Mouse (Mus musculus) kidney, adult 2 months (tissue): ENCODE data around the gene Grb7. TPM values are rescaled to one million over a fixed set of nuclear protein-coding genes. Genes with fewer than 3 reads are reported as not detected.

Experiments used
- DNase-seq: peaks from one replicate; pipeline ENCODE4 v3.0.0; 2021
- H3K27ac ChIP-seq: fragments of 200-500 bp; 2 replicates; pipeline ENCODE4 v1.5.1; 2012; ENCODE audit warnings: low read depth, low read length, control low read depth, inconsistent platforms; ENCODE audit not compliant: insufficient read depth
- H3K27me3 ChIP-seq: fragments of 200-500 bp; replicated peaks from 2 replicates; pipeline ENCODE4 v1.6.1; 2012; ENCODE audit warnings: mild to moderate bottlenecking, moderate library complexity, low read length, inconsistent platforms; ENCODE audit not compliant: control insufficient read depth, insufficient read depth
- H3K36me3 ChIP-seq: fragments of 200-500 bp; 2 replicates; pipeline ENCODE4 v1.6.1; 2012; ENCODE audit warnings: mild to moderate bottlenecking, moderate library complexity, low read length, inconsistent platforms; ENCODE audit not compliant: control insufficient read depth, insufficient read depth
- H3K4me1 ChIP-seq: fragments of 200-500 bp; 2 replicates; pipeline ENCODE4 v1.6.1; 2011; ENCODE audit warnings: low read length; ENCODE audit not compliant: control insufficient read depth, insufficient read depth
- H3K4me3 ChIP-seq: fragments of 200-500 bp; 2 replicates; pipeline ENCODE4 v1.5.1; 2011; ENCODE audit warnings: mild to moderate bottlenecking, low read depth, low read length, control low read depth; ENCODE audit not compliant: insufficient read depth
- CTCF ChIP-seq: fragments of 200-500 bp; conservative IDR thresholded peaks from 2 replicates; pipeline ENCODE4 v1.5.1; 2011; ENCODE audit warnings: low read depth, mild to moderate bottlenecking, control low read depth, low read length, moderate library complexity, mixed read lengths; ENCODE audit not compliant: insufficient read depth, insufficient read length
- POLR2A ChIP-seq: fragments of 200-500 bp; IDR thresholded peaks from one replicate; pipeline ENCODE4 v1.6.1; 2011; ENCODE audit warnings: low read depth, low read length, control low read depth
- WGBS: fragments of 180-500 bp; shearing (Covaris S2); methylation state at CpG from one replicate; pipeline ENCODE4 v1.1.7; 2018; 5-methylcytosine and 5-hydroxymethylcytosine counted together
- polyA plus RNA-seq: library from polyadenylated mRNA; depleted of rRNA; stranded (reverse); fragments of >200 nt; gene quantifications from 2 replicates; pipeline ENCODE4 v1.2.3, GENCODE M21; 2012

Grb7 gene
- polyA plus RNA-seq, 1 experiment = 143 TPM

DNA sequence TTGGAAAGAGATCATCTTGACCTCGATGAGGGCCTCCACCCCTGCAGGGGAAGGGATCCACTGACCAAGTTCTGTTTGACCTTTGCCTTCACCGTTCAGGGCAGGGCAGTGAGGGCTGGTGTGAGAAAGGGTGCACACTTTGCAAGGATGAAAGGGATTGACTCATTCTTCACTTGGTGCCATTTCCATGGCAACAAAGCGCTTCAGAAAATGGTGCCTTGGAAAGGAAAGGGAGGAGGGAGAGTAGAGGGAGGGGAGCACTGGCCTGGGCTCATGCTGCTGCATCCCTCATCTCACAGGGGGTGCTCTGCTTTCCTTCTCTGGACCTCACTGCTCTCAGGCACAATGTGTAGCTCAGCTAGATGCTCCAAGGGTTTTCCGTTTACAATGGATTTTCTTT lies 26.5 kb downstream of the Grb7 start:
- no peaks in the 10 kb centered on the region for H3K27me3 ChIP-seq
- no peak for TF ChIP-seq CTCF
- TF ChIP-seq POLR2A = no peak
- H3K4me1 ChIP-seq = no peaks in the 10 kb centered on the region
- no peak overlapping the region for H3K27ac ChIP-seq
- no peak overlapping the region for H3K4me3 ChIP-seq
- WGBS = 59% methylated on average over 4 of the region's 4 CpGs
- no peaks in the 10 kb centered on the region for H3K36me3 ChIP-seq
- no peak for DNase-seq

DNA sequence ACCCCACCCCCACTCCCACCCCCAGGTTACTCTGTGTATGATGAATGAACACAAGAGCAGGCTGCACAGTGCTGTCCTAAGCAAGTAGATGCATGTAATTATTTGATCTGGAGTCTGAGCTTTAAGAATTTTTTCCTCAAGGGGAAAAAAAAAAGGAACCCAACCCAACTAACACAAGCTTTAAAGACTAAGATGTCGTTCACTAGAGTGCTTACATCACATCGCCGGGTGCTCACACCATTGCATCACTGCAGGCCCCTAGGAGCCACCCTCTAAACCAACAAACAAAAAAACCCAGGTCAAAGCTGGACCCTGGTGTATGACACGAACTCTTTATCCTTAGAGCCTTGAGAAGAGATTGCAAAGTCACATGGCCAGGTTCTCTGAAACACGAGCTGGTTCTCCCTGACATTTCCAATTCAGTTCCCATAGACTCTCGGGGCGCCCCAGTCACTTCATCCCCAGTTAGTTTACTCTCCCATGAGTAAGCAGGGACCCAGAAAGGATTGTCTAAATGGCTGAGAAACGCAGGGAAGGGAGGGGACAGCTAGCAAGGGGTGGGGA lies 27.8 kb downstream of the Grb7 start:
- Histone ChIP-seq H3K4me3 (no peak overlapping the region), H3K4me1 (no peaks in the 10 kb centered on the region), H3K27me3 (no peaks in the 10 kb centered on the region), H3K27ac (no peak overlapping the region), H3K36me3 (no peaks in the 10 kb centered on the region)
- TF ChIP-seq CTCF = no peak
- no peak for TF ChIP-seq POLR2A
- WGBS = 54% methylated on average over 8 of the region's 8 CpGs
- no peak for DNase-seq

- WGBS = 91% methylated on average over 11 of the region's 11 CpGs
- H3K36me3 ChIP-seq = no peaks in the 10 kb centered on the region
- H3K27me3 ChIP-seq = no peaks in the 10 kb centered on the region
- no peak overlapping the region for H3K27ac ChIP-seq
- no peak for DNase-seq
- TF ChIP-seq POLR2A = no peak
- TF ChIP-seq CTCF = no peak
- no peak overlapping the region for H3K4me3 ChIP-seq
- H3K4me1 ChIP-seq = no peaks in the 10 kb centered on the region
Observed at GRCm38 (mm10) chr11:98474967-98475366, 28.8 kb downstream of the Grb7 start.

DNA sequence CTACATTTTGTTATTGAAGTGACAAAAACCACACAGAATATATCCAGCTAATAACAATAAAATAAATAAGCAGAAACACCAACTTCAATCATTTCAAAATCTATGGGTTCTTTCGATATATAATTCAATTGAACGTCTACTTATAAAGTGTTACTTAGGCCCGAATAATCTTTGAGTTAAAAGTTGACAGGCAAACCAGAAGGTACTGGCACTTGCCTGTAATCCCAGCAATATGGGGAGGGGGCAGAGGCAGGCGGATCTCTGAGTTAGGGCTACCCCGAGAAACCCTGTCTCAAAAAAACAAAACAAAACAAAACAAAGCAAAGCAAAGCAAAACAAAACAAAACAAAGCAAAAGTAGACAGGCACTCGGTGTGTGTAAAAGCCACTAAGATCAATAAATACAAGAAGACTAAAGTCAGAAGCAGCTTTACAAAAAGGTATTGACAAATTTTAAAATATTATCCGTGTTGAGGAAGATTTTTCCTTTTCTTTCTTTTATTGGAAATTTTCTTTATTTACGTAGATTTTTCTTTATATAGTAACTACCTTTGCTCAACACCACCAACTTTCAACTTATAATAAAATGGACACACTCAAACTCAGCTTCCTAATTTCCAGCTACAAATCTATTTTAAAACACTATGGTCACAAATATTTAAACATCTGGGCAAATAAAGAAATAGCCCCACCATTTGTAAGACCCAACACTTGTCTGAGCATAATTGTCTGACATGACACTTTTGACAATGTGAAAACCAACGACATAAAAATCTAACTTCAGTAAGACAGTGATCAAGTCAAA lies 29.6 kb downstream of the Grb7 start:
- no peaks in the 10 kb centered on the region for H3K36me3 ChIP-seq
- TF ChIP-seq POLR2A (no peak), CTCF (no peak)
- no peak for DNase-seq
- 86% methylated on average over 9 of the region's 9 CpGs for WGBS
- no peaks in the 10 kb centered on the region for H3K27me3 ChIP-seq
- H3K27ac ChIP-seq = no peak overlapping the region
- no peak overlapping the region for H3K4me3 ChIP-seq
- no peaks in the 10 kb centered on the region for H3K4me1 ChIP-seq

DNA sequence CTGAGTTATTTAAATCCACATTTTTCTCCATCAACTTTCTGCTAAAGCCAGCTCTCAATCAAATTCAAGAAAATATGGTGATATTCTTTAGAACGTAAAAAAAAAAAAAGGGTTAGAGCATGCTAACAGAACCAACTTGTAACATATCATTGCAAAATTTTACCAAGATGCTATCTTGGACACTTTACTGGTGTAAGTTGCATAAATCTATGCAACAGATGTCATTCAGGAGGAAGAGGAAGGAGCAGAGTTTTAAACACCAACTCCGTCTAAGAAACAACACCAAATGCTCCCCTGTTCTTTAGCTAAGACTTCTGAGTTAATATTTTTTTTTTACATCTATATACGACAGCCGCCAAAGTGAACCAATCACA lies 30.2 kb downstream of the Grb7 start:
- no peaks in the 10 kb centered on the region for H3K27me3 ChIP-seq
- H3K4me1 ChIP-seq = no peaks in the 10 kb centered on the region
- no peak overlapping the region for H3K4me3 ChIP-seq
- WGBS = 79% methylated on average over 4 of the region's 4 CpGs
- no peak overlapping the region for H3K27ac ChIP-seq
- no peak for TF ChIP-seq POLR2A
- no peak for TF ChIP-seq CTCF
- no peaks in the 10 kb centered on the region for H3K36me3 ChIP-seq
- no peak for DNase-seq

DNA sequence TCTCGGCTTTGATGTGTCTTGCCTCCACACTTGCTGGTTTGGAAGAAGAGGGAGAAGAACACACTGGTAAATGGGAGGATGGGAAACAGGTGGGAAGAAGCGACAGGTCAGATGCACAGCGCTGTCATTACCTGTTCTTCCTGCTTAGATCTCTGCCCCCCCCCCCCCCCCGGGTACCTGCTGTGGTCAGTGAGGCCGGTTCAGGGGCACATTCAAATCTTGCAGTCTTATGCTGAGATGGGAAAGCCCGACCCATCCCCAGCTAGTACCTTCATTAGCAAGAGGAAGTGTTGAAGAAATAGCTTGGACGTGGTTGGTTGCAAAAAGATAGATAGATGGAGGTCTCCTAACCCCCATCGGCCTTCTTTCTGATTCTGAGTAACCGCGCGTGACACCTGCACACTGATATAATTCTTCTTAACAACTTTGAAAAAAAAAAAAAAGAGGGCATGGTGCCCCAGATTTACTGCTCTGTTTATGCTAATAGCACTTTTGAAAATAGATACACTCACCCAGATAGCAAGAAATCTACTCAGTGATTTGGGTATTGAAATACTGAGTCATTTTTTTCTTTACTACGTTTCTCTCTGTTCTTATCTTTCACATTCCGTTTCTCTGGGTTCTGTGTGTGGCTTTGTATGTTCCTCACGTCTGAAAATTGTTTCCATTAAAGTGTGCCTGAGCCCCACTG lies 31.0 kb downstream of the Grb7 start:
- no peak for DNase-seq
- 56% methylated on average over 14 of the region's 14 CpGs for WGBS
- H3K4me1 ChIP-seq = no peaks in the 10 kb centered on the region
- TF ChIP-seq POLR2A (no peak), CTCF (no peak)
- H3K27ac ChIP-seq = no peak overlapping the region
- no peaks in the 10 kb centered on the region for H3K36me3 ChIP-seq
- no peaks in the 10 kb centered on the region for H3K27me3 ChIP-seq
- no peak overlapping the region for H3K4me3 ChIP-seq
